Mouse (Mus musculus) monocyte, adult 5-6 weeks (primary cell): ENCODE measurements around the gene Zbed4. TPM values are rescaled to one million over a fixed set of nuclear protein-coding genes. Genes with fewer than 3 reads are reported as not detected.

ENCODE experiments used
- ATAC-seq: fragments of 153-309, 156-312 bp; replicated peaks from 2 replicates; pipeline ENCODE4 v1.8.0; 2017; ENCODE audit warnings: mild to moderate bottlenecking; ENCODE audit not compliant: low TSS enrichment, insufficient number of reproducible peaks, severe bottlenecking, poor library complexity, low FRiP score
- total RNA-seq: library from RNA; stranded (forward); fragments of 200-1000, 200-491, 200-594 nt; gene quantifications from 3 replicates; pipeline ENCODE4 v1.2.3, GENCODE M21; 2017

Zbed4 gene
- total RNA-seq, 1 experiment from 2014 or later: 20.2 TPM

DNA sequence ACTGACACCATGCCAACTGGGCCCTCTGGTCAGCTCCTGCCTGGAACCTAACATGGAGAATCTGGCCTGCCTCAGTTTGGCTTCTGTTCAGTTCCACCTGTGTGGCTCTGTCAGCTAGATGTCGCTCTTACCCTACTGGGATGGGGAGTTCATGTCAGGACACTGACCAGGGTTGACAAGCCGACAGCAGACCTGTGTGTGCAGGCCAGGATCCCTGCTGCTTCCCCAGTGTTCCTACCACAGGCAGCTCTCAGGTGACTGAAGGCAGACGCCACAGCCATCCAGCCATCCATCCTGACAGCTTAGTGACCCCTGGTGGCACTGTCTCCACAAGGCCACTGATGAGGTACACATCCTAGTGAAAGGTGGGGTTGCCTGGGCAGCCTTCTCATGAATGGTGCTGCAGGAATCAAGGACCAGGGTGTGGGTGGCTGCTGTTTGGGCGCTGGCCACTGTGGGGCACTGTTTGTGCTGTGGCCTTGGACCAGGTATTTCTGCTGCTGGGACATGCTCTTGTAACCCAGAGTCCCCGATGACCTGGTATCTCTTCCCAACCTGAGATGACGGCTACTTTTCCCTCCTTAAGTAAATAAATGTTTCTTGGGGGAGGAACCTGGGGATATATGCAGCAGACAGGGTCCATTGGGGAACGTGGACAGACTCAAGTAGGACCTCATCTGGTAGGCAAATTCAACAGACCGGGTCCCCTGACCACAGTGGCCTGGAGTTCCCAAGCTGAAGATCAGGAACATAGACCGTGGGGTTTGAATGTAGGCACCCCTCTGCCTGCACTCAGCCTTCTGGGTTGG is 76.7 kb downstream of the Zbed4 start:
- ATAC-seq: peak; percentile 27; the same call in 1 of the 2 replicates

DNA sequence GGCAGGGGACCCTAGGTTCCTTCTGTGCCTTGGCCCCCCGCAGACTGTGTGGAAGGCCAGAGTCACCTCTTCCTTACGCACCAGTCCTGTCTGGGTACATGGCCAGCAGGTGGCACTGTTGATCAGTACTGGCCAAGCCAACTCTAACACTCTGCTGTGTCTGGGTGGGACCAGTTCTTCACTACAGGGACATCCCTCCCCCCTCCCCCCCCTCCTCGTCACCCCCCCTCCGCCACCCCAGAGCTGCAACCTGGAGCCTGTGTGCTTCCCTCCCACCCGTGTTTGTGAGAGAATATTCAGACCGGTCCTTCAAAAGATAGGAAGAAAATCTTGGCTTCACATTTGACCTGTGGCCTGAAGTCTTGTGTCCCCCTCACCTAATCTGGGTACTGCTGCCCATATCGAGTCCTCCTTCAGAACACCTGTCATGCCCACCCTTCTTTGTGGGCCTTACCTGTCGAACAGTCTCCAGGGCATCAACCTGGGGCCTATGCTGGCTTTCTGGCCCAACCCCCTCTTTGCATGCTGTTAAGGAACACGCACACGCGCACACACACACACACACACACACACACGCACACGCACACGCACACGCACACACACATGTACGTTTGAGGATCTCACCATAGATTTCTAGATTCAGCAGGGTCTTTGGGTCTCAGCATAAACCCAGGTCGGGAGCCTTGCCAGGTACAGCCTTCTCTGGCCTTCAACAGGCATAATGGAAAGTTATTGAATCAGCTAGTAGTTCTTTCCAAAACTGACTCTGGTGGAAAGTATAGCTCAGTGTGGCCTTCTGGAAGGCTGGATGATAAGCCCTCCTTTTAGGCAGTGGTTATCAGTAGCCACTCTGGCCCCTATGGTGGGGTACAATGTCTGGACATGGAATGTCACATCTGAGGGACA is 77.6 kb downstream of the Zbed4 start:
- ATAC-seq: peak; percentile 79

DNA sequence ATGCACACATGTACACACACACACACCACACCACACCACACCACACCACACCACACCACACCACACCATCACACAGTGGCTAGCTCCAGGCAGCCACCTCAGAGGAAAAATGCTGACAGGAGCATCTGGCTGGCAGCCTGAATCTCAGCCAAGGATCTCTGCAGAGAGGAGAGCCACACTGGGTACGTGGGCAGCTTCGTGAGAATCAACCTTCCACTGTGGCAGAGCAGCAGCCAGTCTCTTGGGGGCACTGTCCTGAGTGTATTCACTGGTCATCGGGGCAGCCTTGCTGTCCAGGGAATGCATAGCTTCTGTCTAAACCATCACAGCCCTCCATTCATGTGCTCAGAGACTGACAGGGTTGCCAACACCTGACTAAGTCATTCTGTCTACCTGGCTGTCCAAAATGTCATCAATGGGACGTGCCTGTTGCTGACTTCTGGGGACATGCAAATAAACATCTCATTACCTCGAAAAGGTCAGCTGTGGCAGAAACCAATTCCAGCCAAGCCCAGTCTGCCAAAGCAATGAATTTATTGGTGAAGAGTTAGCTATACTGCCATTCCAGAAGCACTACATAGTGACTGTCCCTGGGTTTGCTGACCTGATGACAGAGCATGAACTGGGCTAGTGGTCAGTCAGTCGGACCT is 78.5 kb downstream of the Zbed4 start:
- no peak for ATAC-seq

DNA sequence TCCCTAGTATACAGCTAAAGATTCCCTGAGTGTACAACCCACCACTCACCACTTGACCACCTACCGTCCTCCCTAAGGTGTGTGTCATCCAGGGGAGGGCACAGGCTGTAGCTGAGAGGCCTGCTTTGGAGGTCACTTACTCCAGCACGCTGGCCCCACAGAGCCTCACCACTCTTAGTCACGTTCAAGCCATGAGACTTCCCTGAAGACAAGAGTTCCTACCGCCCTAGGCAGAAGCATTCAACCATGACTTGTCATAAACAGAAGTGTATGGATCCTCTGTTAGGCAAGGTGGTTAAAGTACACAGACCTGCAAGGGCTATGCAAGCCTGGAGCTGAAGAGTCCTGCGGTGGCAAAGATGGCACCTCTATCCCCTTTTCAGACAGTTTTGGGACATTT is 79.2 kb downstream of the Zbed4 start:
- ATAC-seq: no peak

DNA sequence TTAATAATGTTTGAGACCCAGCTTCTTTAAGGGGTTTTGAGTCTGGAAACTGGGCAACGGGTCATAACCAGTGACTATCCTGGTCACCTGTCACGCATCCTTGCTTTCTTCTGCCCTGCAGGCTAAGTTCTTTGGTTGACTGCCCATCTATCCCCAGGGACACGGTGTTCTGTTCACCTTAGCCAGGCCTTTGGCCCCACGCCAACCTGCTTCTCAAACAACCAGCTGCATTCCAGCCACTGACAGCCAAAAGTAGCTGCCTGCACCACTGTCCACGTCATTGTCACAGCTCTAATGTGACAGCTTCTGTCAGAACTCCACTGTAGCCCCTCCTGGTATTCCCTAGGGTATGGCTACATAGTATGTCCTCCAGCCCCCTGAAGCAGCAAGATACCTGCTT is 80.0 kb downstream of the Zbed4 start:
- ATAC-seq: no peak

DNA sequence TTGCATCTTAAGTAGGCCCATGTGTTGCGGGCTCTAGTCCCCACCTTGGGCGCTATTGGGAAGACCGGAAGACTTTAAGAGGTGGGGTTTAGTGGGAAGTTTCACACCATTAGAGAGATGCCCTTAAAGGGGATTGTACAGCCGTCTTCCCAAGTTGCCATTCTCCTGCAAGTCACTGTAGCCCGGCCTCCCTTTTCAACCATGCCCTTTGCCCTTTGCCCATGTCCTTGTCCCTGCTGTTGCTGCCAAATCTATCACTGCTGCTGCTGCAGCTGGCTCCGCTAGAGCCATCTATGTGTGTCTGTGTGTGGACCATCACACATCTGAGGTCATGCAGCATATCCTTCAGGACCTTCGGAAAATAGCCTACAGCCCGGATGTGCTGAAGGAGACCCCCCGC is 81.1 kb downstream of the Zbed4 start:
- no peak for ATAC-seq

Other genes starting within 250 kb of the Zbed4 start
- not detected in 3 replicates for gene Zdhhc25, start 151.4 kb upstream of the Zbed4 start, total RNA-seq
- 81.7 to 95.3 TPM (median 82.8 TPM) in 3 replicates for gene Brd1, start 17.4 kb upstream of the Zbed4 start, total RNA-seq
- gene Alg12, start 67.7 kb downstream of the Zbed4 start, total RNA-seq: 5.8 to 15.6 TPM (median 9.6 TPM) in 3 replicates
- gene Creld2, start 68.0 kb downstream of the Zbed4 start, total RNA-seq: 59.8 to 71.4 TPM (median 62.8 TPM) in 3 replicates
- 31.1 to 42.4 TPM (median 34.9 TPM) in 3 replicates for gene Pim3, start 110.5 kb downstream of the Zbed4 start, total RNA-seq
- not detected in 3 replicates for gene Ttll8, start 202.8 kb downstream of the Zbed4 start, total RNA-seq
- gene Mlc1, start 227.3 kb downstream of the Zbed4 start, total RNA-seq: 0.29 TPM in 1 of 3 replicates, not detected in the others
- not detected in 3 replicates for gene Mov10l1, start 231.2 kb downstream of the Zbed4 start, total RNA-seq